Mouse (Mus musculus) NIH3T3 (cell line): ENCODE measurements at regions not wholly inside any gene's neighbourhood (a gene's known extent, or its start where the extent isn't known, plus 50 kb on each side); places are given as distances from the start of the nearest gene placed in this dataset.

ENCODE experiments used
- DNase-seq: peaks from one replicate; pipeline ENCODE4 v3.0.0-alpha.2; 2012; ENCODE audit warnings: low read depth

DNA sequence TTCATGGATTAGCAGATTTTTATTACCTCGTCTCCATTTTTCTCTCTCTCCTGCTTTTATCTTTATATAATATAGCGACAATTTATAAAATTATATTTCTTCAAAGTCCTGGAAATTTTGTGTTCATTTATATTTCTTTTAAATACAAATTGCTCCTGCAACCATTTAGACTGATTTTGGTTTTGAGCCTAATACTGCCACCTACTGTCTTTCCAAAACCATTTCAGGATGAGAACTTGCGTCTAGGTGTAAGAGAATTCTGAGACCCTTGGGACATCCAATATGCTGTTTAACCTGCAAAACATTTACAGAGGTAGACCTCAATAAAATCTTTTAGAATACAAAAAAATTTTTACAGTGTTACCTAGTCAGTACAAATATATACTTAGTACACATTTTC lies 158.1 kb downstream of the Gm6377 start:
- peak; percentile 4 for DNase-seq

DNA sequence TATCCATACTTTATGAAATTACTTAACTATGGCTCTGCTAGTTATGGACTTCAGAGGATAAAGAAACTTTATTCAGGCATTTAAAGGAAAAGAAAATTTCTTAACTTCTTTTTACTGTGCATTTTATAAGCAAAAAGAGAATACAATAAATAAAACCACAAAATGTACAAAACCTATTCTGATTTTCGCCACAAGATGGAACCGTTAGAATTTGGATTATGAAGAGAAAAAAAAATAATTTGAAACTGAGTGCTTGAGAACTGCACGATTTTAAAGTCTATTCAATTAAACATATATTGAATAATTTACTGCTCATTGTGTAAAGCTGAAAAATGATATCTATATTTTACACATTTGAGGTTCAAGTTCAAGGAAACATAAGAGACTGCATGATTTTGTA lies 196.4 kb downstream of the Gm6377 start:
- no peak for DNase-seq

DNA sequence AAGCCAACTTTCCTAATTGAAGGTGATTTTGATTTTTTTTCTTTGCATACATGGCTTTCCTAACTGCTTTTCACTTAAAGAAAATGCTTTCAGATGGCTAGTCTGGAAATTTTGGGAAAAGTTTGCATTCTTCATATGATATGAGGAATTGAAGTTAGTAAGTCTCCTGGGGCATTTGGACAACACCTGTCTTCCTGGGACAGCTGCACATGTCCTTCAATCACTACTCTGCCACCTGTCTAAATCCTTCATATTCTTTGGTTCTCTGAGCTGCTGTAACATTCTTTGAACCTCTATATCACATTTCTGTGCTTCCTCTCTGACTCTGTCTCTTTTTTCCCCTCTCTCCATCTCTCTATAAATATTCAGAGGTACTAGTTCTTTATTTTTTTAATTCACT lies 246.4 kb downstream of the Gm6377 start:
- no peak for DNase-seq
